Mouse (Mus musculus): ENCODE measurements around the gene Sucnr1. TPM values are rescaled to one million over a fixed set of nuclear protein-coding genes. Genes with fewer than 3 reads are reported as not detected.
"Not testable (repeated sequence)": the region's sequence is repeated elsewhere in the genome, so short reads cannot be mapped to it uniquely, and the experiment has no call there.

The Sucnr1 gene
- polyA plus RNA-seq, 1 experiment from 2014 or later: not detected

GRCm38 (mm10) chr3:60082746-60083145, 1.1 kb downstream of the Sucnr1 start:
- no peak overlapping the region for H3K27ac ChIP-seq (ENCODE audit: low read length)
- no peaks in the 10 kb centered on the region for H3K27me3 ChIP-seq (replicated peaks; ENCODE audit: control insufficient read depth, insufficient read depth, low read length)
- 91% methylated on average over 3 of the region's 3 CpGs for WGBS
- ATAC-seq: no peak
- H3K36me3 ChIP-seq (ENCODE audit: control insufficient read depth, insufficient read depth): no peaks in the 10 kb centered on the region
- no peaks in the 10 kb centered on the region for H3K4me1 ChIP-seq (replicated peaks; ENCODE audit: control insufficient read depth, insufficient read depth, low read length)
- no peak overlapping the region for H3K4me3 ChIP-seq (replicated peaks; ENCODE audit: low read length)
- no peak overlapping the region for H3K4me2 ChIP-seq (ENCODE audit: low read length)
- no peak overlapping the region for H3K9ac ChIP-seq (replicated peaks; ENCODE audit: low read depth, low read length)
- H3K9me3 ChIP-seq (ENCODE audit: control insufficient read depth, low read length): no peaks in the 10 kb centered on the region

- ATAC-seq: no peak
- Histone ChIP-seq H3K4me3 (replicated peaks; ENCODE audit: low read length) (no peak overlapping the region), H3K4me1 (replicated peaks; ENCODE audit: control insufficient read depth, insufficient read depth, low read length) (no peaks in the 10 kb centered on the region), H3K27me3 (replicated peaks; ENCODE audit: control insufficient read depth, insufficient read depth, low read length) (no peaks in the 10 kb centered on the region), H3K9ac (replicated peaks; ENCODE audit: low read depth, low read length) (no peak overlapping the region), H3K36me3 (ENCODE audit: control insufficient read depth, insufficient read depth) (no peaks in the 10 kb centered on the region), H3K4me2 (ENCODE audit: low read length) (no peak overlapping the region), H3K9me3 (ENCODE audit: control insufficient read depth, low read length) (no peaks in the 10 kb centered on the region), H3K27ac (ENCODE audit: low read length) (no peak overlapping the region)
- WGBS: 90% methylated on average over 2 of the region's 2 CpGs
Measured at GRCm38 (mm10) chr3:60085729-60086128, 4.1 kb downstream of the Sucnr1 start.

- Histone ChIP-seq H3K9ac (replicated peaks; ENCODE audit: low read depth, low read length) (no peak overlapping the region), H3K27ac (ENCODE audit: low read length) (no peak overlapping the region), H3K4me1 (replicated peaks; ENCODE audit: control insufficient read depth, insufficient read depth, low read length) (no peaks in the 10 kb centered on the region), H3K4me2 (ENCODE audit: low read length) (no peak overlapping the region), H3K36me3 (ENCODE audit: control insufficient read depth, insufficient read depth) (no peaks in the 10 kb centered on the region), H3K27me3 (replicated peaks; ENCODE audit: control insufficient read depth, insufficient read depth, low read length) (no peaks in the 10 kb centered on the region), H3K4me3 (replicated peaks; ENCODE audit: low read length) (no peak overlapping the region), H3K9me3 (ENCODE audit: control insufficient read depth, low read length) (no peaks in the 10 kb centered on the region)
- 90% methylated on average over 8 of the region's 8 CpGs for WGBS
- ATAC-seq: no peak
Measured at GRCm38 (mm10) chr3:60091321-60091720, 9.7 kb downstream of the Sucnr1 start.

DNA sequence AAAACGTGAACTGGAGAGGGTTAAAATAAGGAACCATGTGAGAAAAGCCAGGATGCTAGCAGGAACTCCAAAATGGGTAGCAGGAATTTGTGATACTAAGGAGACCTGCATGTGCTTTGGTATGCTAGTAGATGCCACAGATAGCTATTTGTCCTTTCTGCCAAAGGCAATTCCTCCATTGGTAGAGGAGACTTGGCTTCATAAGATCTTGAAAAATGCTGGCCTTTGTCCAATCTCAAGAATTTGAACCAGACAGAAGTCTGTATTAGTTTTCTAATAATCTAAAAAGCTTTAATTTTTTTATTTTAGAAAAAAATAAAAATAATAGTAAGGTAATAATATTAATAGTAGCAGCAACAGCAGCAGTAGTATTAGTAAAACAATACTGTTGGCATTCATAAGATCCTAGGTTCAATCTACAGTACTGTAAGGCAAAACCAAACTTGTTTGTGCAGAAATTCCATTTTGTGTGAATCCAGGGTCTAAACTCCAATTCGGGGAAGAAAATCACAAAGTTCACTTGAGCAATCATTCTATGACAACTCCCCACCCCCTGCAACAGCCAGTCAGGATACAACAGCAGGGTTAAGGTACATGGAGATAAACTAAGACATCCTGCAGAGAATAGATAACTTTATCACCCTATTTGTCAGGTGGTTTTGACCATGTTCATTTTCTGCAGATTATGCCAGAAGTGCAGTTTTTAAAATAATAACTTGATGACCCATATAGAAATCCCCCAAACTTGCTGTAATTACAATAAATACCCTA, 12.9 kb downstream of the Sucnr1 start:
- H3K4me3 ChIP-seq (replicated peaks; ENCODE audit: low read length): no peak overlapping the region
- no peak for ATAC-seq
- no peak overlapping the region for H3K27ac ChIP-seq (ENCODE audit: low read length)
- H3K4me1 ChIP-seq (replicated peaks; ENCODE audit: control insufficient read depth, insufficient read depth, low read length): no peaks in the 10 kb centered on the region
- WGBS: 93% methylated on average over 2 of the region's 2 CpGs
- no peaks in the 10 kb centered on the region for H3K9me3 ChIP-seq (ENCODE audit: control insufficient read depth, low read length)
- H3K9ac ChIP-seq (replicated peaks; ENCODE audit: low read depth, low read length): no peak overlapping the region
- H3K27me3 ChIP-seq (replicated peaks; ENCODE audit: control insufficient read depth, insufficient read depth, low read length): no peaks in the 10 kb centered on the region
- no peak overlapping the region for H3K4me2 ChIP-seq (ENCODE audit: low read length)
- no peaks in the 10 kb centered on the region for H3K36me3 ChIP-seq (ENCODE audit: control insufficient read depth, insufficient read depth)

GRCm38 (mm10) chr3:60096941-60097340, 15.3 kb downstream of the Sucnr1 start:
- ATAC-seq: no peak
- no peak overlapping the region for H3K4me2 ChIP-seq (ENCODE audit: low read length)

GRCm38 (mm10) chr3:60097485-60097884, 15.8 kb downstream of the Sucnr1 start:
- H3K27me3 ChIP-seq (replicated peaks; ENCODE audit: control insufficient read depth, insufficient read depth, low read length): no peaks in the 10 kb centered on the region
- WGBS: 80% methylated on average over 2 of the region's 2 CpGs
- no peaks in the 10 kb centered on the region for H3K4me1 ChIP-seq (replicated peaks; ENCODE audit: control insufficient read depth, insufficient read depth, low read length)
- H3K4me3 ChIP-seq (replicated peaks; ENCODE audit: low read length): no peak overlapping the region
- no peak overlapping the region for H3K4me2 ChIP-seq (ENCODE audit: low read length)
- ATAC-seq: no peak
- no peaks in the 10 kb centered on the region for H3K9me3 ChIP-seq (ENCODE audit: control insufficient read depth, low read length)
- H3K27ac ChIP-seq (ENCODE audit: low read length): no peak overlapping the region
- no peak overlapping the region for H3K9ac ChIP-seq (replicated peaks; ENCODE audit: low read depth, low read length)
- no peaks in the 10 kb centered on the region for H3K36me3 ChIP-seq (ENCODE audit: control insufficient read depth, insufficient read depth)

More at GRCm38 (mm10) chr3:60096941-60097340, 15.3 kb downstream of the Sucnr1 start:
- no peak overlapping the region for H3K27ac ChIP-seq (ENCODE audit: low read length)
- H3K36me3 ChIP-seq (ENCODE audit: control insufficient read depth, insufficient read depth): no peaks in the 10 kb centered on the region
- H3K27me3 ChIP-seq (replicated peaks; ENCODE audit: control insufficient read depth, insufficient read depth, low read length): no peaks in the 10 kb centered on the region
- H3K9me3 ChIP-seq (ENCODE audit: control insufficient read depth, low read length): no peaks in the 10 kb centered on the region
- no peak overlapping the region for H3K4me3 ChIP-seq (replicated peaks; ENCODE audit: low read length)
- H3K9ac ChIP-seq (replicated peaks; ENCODE audit: low read depth, low read length): no peak overlapping the region
- 83% methylated on average over 3 of the region's 3 CpGs for WGBS
- H3K4me1 ChIP-seq (replicated peaks; ENCODE audit: control insufficient read depth, insufficient read depth, low read length): no peaks in the 10 kb centered on the region

GRCm38 (mm10) chr3:60098521-60098920, 16.9 kb downstream of the Sucnr1 start:
- Histone ChIP-seq H3K4me1 (replicated peaks; ENCODE audit: control insufficient read depth, insufficient read depth, low read length) (no peaks in the 10 kb centered on the region), H3K27ac (ENCODE audit: low read length) (no peak overlapping the region), H3K4me2 (ENCODE audit: low read length) (no peak overlapping the region), H3K4me3 (replicated peaks; ENCODE audit: low read length) (no peak overlapping the region), H3K9me3 (ENCODE audit: control insufficient read depth, low read length) (no peaks in the 10 kb centered on the region), H3K27me3 (replicated peaks; ENCODE audit: control insufficient read depth, insufficient read depth, low read length) (no peaks in the 10 kb centered on the region), H3K9ac (replicated peaks; ENCODE audit: low read depth, low read length) (no peak overlapping the region), H3K36me3 (ENCODE audit: control insufficient read depth, insufficient read depth) (no peaks in the 10 kb centered on the region)
- ATAC-seq: no peak
- 91% methylated on average over 1 of the region's 1 CpGs for WGBS

- Histone ChIP-seq H3K9ac (replicated peaks; ENCODE audit: low read depth, low read length) (no peak overlapping the region), H3K4me1 (replicated peaks; ENCODE audit: control insufficient read depth, insufficient read depth, low read length) (no peaks in the 10 kb centered on the region), H3K36me3 (ENCODE audit: control insufficient read depth, insufficient read depth) (no peaks in the 10 kb centered on the region), H3K27me3 (replicated peaks; ENCODE audit: control insufficient read depth, insufficient read depth, low read length) (no peaks in the 10 kb centered on the region), H3K9me3 (ENCODE audit: control insufficient read depth, low read length) (no peaks in the 10 kb centered on the region), H3K27ac (ENCODE audit: low read length) (no peak overlapping the region), H3K4me2 (ENCODE audit: low read length) (no peak overlapping the region), H3K4me3 (replicated peaks; ENCODE audit: low read length) (no peak overlapping the region)
- no peak for ATAC-seq
- WGBS: 61% methylated on average over 2 of the region's 2 CpGs
Measured at GRCm38 (mm10) chr3:60104462-60105109, 22.9 kb downstream of the Sucnr1 start.

- not testable (repeated sequence) for H3K27ac ChIP-seq (ENCODE audit: low read length); H3K9ac ChIP-seq (replicated peaks; ENCODE audit: low read depth, low read length); H3K4me3 ChIP-seq (replicated peaks; ENCODE audit: low read length); H3K4me2 ChIP-seq (ENCODE audit: low read length); H3K36me3 ChIP-seq (ENCODE audit: control insufficient read depth, insufficient read depth); H3K9me3 ChIP-seq (ENCODE audit: control insufficient read depth, low read length); ATAC-seq; H3K4me1 ChIP-seq (replicated peaks; ENCODE audit: control insufficient read depth, insufficient read depth, low read length); H3K27me3 ChIP-seq (replicated peaks; ENCODE audit: control insufficient read depth, insufficient read depth, low read length)
- 42% methylated on average over 1 of the region's 1 CpGs for WGBS
Measured at GRCm38 (mm10) chr3:60106446-60106845, 24.8 kb downstream of the Sucnr1 start.
